Mouse (Mus musculus): ENCODE data around the gene Rab5b.
A peak's percentile ranks its signal among the peaks of the same experiment; 100 is the strongest.
"Not testable (repeated sequence)": the region's sequence is repeated elsewhere in the genome, so short reads cannot be mapped to it uniquely, and the experiment has no call there.

Rab5b gene

DNA sequence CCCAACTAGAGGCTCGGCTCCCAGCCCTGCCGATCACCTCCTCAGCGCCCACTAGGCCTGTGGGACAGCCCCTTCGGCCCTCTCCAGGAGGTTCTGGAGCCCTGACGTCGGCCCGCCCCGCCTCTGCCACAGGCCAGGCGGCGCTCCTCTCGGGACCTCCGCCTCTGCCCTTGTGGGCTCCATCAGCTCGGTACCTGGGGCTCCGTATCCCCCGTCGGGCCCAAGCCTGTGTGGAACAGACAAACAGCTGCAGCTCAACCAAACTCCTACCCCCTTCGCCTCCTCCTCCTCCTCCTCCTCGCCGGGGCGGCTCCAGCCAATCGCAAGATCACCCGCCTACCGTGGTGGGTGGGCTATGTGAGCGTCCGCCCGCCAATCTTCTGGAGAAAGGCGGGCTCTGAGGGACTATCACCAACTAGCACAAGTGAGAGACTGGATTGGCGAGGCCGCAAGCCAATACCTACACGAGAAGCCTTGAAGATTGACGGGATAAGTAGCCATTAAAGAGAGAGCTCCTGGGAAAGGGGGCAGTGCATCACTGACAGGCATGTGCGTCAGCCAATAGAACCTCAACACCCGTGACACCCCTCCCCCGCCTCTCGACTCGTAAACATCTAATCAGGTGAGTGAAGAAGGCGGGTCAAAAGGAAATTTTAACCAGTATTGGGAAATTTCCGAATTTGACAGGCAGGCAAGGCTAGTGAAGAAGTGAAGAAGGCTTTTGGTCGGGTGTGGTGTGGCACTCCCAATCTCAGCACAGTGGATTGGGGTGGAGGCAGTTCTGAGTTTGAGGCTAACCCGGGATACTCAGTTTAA is at the start of gene Rab5b:
Gene Rab5b, minus strand, starts transcription at position 273 of the 816 bp plus-strand sequence.
- peak; percentile 99 for DNase-seq

DNA sequence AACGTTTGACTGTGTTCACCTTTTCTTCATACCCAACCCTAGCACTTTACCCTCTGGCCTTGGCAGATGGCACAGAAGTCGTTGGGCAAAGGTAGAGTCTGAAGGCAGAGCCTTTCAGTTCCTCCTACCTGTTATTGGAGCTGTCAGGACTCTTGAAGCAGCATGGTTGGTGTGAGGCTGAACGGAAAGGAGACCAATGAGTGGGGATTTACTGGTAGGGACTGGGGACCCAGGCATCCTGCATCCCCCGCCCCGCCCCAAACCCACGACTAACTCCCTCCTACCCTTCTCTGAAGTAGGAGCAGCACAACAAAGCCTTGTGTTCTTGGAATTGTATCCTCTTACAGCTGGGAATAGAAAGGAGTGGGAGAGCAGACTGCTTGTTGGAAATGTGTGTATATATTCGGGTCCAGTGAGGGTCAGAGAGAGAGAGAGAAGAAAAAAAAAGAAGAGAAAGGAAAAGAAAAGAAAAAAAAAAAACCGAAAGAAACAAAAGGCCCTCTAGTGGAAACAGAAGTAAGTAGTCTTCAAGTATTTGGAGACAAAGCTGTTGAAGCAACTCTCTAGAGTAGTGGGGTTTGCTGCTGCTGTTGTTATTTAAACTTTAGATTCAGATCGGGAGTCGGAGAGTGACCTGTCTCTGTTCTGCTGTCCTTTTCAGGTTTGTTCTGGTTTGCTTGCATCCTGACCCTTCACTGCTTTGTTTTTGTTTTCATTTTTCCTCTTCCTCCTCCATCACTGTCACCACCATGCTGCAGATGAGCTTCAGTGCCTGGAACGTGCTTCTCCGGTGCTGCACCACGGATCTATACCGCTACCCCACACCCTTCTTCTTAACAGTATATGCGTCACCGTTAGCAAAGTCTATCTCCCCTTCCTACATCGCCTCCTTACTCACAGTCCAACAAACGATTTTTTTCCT is 48.9 kb upstream of the Rab5b start, which contains the start of gene Dgka:
Gene Dgka, minus strand, starts transcription at position 176 of the 922 bp plus-strand sequence.
- DNase-seq: peak; percentile 81

DNA sequence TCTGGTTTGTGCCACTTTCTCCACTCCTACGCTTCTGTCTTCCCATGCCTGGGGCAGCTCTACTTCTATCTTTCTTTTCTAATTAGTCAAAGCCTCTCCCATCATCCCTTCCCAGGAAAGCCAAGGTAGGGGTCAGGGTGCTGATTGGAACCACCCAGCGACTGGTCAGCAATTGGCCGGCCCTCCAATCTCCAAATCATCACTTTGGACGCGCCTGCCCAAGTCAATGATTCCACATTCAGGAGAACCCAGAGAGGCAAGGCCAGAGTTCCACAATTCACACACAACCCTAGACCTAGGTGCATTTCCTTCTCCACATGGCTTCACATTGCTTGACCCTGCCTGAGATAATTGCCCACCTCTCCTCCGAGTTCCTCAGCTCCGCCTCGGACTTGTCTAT is 48.1 kb upstream of the Rab5b start:
- no peak for DNase-seq

DNA sequence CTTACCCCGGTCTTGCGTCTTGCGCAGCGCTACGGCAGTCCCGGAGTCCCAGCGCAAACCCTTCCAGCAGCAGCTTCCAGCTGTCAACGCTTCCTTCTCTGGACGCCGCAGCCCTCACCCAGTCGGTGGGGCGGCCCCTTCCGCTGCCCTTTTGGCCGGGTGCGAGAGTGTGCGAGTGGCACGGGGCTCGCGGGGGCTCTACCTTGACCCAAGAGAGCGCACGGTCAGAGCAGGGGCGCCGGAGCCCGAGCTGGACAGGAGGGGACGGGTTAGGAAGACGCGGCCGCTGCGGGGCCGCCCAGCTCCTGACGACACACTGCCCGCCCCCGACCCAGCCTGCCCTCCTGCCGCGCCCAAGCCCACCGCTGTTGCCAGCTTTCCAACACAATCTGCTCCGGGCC is 47.7 kb upstream of the Rab5b start:
- peak; percentile 77 for DNase-seq

DNA sequence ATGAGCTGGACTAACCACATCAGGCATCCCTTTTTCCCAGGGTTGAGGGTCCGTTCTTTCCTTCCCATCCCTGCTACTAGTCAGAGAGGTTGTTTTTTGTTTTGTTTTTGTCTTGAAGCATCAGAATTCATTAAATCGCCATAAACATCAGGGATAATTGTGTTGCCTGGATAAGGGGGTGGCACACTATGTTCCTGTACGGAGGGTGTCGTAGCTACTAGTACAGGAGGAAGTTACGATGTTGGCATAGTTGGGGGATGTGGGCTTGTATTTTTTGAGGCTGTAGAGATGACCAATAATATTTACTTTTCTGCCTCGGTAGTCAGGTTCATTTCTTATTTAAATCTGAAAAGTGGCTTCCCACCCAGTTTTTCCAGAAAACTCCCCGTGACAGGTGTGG is 47.2 kb upstream of the Rab5b start:
- DNase-seq: no peak

DNA sequence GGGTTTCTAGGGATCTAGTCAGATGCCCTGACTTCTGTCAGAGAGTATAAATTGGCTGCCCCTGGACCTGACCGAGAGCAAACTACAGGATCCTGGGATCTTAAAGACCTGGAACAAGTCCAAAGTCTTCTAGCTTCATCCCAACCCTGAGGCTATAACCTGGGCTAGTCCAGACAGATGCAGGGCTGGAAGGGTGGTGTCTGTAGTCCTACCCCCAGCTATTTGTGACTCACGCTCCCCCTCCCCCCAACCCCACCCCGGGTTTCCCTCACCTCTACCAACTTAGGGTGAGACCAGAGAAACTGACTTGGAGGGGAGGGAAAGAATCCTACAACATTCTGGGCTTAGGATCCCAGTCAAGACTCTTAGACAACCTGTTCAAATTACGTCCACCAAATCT is 46.6 kb upstream of the Rab5b start:
- no peak for DNase-seq

DNA sequence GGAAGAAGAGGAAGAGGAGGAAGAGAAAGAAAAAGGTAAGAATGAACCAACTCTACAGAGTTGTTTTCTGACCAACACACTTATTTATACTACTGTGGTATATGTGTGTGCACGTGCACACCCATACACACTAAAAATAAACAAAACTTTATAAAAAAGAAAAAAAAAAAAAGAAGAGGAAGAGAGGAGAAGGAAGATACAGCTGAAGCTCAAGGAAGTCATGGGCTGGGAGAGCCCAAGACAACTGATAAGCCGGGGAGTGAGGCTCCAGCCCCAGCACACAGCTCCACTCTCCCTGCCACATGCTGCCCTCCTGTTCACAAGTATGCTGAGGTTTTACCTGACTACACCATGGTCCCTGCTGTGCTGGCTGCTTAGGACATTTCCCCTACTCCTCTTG is 44.2 kb upstream of the Rab5b start:
- DNase-seq: no peak

DNA sequence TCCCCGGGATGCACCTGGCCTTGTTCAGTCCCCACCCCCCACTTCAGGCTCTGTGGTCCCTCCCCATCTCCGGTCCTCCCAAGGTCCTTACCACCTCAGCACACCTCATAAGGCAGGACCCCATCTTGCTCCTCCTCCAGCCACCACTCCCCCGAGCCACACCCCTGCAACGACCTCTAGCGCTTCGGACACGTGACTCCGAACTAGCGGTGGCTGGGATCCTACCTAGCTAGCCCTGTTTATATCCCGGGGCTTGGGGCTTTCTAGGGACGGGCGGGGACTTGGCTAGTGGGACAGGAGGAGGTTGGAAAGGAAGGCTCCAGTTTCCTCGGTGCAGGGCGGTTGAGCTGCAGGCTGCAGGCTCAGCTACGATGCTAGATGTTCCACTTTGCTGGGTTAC is 41.4 kb upstream of the Rab5b start:
- DNase-seq: no peak

DNA sequence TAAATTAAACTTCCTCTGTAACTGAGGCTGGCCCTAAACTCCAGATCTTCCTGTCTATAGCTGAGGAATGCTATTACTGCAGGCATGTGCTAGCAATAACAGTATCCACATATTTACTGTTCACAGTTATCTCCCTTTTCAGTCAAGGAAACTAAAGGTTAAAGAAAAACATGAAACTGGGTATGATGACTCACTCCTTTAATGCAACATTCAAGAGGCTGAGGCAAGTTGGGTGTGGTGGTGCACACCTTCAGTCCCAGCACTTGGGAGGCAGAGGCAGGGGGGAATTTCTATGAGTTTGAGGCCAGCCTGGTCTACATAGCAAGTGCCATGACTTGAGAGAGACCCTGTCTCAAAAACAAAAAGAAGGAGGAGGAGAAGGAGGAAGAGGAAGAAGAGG is 35.9 kb upstream of the Rab5b start:
- no peak for DNase-seq

DNA sequence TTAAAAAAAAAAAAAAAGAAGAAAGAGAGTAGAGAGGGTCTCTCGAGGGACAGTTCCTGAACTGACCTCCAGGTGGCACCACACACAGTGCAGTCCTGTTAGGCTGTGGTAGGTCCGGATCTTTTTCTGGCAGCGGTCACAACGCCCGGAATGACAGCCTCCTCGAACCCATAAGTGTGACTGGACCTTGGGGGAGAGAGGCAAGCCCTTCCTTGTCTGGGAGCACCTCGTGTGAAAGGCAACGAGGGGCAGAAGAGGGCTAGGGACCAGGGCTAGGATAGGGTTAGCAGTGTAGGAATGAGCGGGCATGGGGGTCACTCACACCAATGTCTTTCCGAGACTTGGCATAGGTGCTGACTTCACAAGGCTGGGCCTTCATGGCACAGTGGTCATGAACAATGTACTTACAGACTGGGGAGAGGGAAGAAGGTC is 35.0 kb upstream of the Rab5b start:
- peak; percentile 69 for DNase-seq

DNA sequence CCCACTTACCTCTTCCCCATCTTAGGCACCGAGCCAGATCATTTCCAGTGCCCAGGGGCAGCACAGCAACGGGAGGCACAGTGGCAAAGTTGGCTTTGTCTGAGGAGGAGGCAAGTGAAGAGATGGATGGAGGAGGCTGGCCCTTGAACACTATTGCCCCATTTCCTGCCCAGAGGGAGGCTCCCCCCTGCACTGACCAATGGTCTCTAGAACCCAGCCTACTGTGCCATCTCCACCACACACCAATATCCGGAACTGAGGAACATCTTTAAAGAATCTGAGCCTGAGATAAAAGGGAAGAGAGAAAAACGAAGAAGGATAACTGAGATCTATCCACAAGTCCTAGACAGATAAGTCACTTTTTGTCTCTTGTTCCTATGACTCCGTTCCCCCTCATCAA is 32.0 kb upstream of the Rab5b start:
- no peak for DNase-seq

DNA sequence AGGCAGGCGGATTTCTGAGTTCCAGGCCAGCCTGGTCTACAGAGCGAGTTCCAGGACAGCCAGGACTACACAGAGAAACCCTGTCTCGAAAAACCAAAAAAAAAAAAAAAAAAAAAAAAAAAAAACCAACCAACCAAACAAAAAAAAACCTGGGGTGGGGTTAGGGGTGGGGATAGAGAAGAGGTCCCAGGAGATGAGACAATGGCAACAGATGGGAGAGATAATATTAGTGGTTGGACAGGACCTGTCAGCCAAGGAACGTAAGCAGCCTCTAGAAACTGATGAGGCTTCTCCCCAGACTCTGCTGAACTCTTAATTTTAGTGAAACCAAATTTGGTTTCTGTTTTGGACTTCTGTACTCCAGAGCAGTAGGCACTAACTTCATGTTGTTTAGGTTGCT is 29.4 kb upstream of the Rab5b start:
- DNase-seq: not testable (repeated sequence)

DNA sequence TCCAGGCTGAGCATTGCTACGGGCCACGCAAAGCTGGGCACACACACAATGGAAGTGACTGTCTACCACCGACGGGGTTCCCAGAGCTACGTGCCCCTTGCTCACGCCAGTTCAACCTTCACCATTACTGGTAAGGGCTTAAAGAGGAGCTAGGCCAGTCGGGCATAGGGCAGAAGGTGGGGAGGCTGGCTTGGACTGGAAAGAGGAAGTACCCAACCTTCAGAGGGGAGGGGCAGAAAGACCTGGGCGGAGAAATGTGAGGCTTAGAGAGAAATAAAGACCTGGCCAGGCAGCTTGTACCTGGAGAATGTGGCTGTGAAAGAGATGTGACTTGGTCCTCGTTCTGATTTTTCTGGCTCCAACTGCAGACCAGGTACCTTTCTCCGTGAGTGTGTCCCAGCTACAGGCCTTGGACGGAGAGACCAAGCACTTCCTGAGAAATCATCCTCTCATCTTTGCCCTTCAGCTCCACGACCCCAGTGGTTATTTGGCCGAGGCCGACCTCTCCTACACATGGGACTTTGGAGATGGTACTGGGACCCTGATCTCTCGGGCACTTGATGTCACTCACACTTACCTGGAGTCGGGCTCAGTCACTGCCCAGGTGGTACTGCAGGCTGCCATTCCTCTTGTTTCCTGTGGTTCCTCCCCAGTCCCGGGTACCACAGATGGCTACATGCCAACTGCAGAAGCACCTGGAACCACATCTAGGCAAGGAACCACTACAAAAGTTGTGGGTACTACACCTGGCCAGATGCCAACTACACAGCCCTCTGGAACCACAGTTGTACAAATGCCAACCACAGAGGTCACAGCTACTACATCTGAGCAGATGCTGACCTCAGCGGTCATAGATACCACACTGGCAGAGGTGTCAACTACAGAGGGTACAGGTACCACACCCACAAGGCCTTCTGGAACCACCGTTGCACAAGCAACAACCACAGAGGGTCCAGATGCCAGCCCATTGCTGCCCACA is 19.8 kb upstream of the Rab5b start:
- DNase-seq: peak; percentile 80

DNA sequence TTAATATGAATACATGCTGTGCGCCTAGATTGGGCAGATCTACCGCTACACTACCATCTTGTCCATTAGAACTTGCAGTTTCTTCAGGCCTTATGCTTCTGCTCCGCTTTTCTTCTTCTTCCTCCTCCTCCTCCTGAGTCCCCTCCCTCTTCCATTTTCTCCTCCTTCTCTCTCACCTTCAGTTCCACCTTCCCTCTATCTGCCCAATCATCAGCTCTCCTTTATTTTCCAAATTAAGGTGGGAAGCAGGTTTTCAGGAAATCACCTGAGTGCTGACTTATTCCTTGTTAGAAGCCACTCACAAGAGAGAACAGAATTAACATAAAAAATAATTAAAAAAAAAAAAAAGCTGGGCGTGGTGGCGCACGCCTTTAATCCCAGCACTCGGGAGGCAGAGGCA is 15.3 kb upstream of the Rab5b start:
- DNase-seq: not testable (repeated sequence)

DNA sequence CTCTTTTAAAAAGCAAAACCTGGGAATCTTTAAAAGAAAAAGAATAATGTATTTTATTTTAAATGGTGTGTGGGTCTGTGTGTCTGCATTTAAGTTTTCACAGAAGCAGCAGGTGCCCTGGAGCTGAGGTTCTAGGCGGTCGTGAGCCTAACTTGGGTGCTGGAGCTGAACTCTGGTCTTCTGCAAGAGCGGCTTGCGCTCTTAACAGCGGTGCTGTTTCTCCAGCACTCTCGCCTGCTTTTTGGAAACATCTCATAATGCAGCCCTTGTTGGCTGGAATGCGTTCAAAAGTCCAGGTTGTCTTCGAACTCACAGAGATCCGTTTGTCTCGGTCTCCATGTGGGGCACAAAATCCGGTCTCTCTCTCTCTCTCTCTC is 9.2 kb upstream of the Rab5b start:
- DNase-seq: no peak

DNA sequence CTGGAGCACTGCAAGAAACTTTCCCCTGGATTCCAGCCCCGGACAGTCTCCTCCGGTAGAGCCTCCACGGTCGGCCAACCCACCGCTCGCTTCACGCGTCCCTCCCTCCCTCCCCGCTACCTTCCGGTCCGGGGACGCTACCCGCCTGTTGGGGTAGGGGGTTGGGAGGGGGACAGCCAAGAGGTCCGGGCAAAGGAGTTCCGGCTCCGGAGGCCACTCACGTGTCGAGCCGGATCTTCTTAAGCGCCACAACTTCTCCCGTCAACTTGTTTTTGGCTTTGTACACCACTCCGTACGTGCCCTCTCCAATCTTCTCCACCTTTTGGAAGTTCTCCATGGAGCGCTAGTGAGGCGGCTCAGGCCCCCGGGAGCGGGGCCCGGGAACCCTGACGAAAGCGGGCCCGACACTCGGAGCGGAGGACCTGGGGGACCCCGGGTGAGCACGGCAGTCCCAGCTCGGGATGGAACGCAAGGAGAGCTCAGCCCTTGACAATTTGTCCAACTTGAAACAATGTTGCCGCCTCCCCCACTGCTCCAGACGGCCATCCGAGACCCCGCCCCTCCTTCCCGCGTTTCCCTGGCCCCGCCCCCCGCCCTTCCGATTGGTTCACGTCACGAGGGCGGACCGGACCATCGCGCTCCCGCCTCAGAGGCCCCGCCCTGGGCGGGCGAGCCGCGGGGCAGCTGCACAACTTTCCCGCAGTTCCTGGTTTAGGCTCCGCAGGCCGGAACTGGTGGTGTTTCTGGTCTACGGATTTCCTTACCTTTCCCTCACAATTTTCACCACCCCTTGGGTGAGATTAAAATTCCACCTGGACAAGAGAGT is 8.6 kb upstream of the Rab5b start, which contains the start of gene Cdk2:
Gene Cdk2, minus strand, starts transcription at position 541 of the 826 bp plus-strand sequence.
- DNase-seq: peak; percentile 94

DNA sequence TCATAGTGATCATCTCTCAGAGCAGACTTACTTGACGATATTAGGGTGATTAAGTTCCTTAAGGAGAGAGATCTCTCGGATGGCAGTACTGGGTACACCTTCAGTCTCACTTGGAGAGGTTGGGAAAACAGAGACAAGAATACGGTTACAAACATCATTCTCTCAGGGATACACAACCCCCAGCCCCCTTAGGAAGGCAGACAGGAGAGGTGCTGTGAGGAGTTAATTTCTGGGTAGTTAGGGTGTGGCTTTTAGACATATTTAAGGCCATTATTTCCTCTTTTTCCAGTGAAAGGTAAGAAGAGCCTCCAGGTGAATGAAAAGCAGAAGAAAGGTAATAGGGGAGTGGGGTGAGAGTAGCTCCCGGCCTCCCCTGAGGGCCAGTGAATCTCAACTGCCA is 7.8 kb upstream of the Rab5b start, which contains the start of gene Pmel:
Gene Pmel, plus strand, starts transcription at position 301 of the 400 bp plus-strand sequence.
- DNase-seq: no peak

DNA sequence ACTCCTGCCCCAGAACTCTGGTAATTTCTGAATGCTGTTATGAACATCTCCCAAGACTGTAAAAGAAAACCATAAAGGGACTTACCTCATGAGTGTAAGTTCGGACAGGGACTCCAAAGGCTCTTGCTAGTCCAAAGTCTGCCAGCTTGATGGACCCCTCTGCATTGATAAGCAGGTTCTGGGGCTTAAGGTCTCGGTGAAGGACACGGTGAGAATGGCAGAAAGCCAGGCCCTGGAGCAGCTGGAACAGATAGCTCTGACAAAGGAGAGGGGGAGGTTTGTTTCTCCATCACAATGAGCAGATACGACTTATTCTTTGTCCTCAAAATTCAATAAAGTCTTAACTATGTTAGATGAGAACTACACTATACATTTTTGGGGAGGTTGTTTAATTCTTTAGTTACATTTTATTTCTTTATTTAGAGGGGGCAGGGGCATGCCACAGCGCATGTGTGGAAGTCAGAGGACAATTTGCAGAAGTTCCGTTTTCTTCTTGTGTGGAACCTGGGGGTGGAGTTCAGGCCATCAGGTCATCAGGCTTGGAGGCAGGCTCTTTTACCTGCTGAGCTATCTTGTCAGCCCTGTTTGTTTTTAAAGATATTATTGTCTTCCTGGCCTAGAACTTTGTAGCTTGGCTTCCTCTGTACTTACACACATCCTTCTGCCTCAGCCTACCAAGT is 6.4 kb upstream of the Rab5b start:
- DNase-seq: no peak

DNA sequence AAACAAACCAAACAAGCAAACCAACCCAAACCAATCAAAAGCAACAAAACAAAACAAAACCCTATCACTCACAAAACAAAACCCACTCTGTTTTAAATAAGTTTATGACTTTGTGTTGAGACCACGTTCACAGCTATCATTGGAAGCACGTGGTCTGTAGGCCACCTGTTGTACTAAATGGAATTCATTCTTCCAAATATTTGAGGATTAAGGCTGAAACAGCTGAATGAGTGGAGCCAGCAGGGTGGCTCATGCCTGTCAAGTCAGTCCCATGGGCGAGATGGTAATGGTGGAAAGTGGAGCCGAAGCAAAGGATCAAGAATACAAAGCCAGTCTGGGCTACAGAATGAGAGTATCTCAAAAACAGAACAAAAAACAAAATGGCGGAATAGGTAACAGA is 4.6 kb upstream of the Rab5b start:
- no peak for DNase-seq

DNA sequence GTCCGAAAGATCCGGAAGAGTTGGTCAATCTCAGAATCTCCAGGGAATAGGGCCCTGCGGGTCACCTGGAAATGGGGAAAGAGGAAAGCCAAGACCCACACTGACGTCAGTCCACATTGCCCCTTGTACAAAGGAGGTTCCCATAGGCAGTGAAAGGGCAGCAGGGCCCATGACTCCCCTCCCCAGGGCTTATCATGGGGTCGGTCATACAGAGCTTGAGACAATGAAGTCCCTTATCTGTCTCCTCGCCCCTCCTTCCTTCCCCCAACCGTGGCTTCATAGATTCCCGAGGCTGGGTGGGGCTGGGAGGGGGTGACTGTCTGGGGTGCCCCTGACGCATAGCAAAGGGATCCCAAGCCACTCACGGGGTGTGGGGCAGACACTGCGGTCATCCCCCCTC is 3.5 kb upstream of the Rab5b start:
- no peak for DNase-seq

DNA sequence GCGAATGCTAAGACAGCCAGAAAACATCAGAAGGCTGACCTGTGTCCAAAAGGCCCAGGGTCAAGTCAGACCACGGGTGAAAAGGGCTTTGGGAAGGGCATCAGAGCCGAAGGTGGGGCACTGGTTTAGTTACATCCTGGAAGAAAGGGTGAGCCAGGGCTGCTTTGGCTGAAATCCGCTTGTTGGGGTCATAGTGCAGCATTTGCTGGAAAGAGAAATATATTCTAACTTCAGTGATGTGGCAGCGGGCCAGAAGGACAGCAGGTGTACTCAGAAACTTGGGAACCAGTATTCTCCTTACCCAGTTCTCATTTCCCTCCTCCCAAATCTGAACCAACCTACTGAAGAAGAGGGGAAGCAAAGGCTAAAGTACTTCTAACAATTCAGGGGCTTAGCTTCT is 2.9 kb upstream of the Rab5b start:
- no peak for DNase-seq
